Mouse (Mus musculus): ENCODE data around the gene Olfr456.

DNA sequence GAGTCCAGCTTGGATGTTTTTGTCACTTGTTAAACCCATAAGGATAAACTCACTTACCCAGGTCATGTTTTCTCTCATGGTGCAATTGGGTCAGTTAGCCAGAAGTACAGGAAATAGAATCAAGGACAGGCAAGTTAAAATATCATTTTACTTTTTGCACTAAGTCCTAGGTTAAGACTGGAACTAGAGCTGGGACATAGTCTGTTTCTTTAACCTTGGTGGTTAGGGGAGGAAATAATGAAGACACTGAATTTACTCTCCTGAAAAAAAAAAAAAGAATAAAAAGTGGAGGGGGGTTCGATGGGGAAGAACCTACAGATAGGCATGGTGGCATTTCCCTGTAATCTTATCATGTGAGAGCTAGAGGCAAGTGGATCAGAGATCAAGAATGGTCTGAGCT, at the start of gene Olfr456:
- TF ChIP-seq CTCF (IDR thresholded peaks at IDR 0.05; ENCODE audit: insufficient read depth, low read length), result no peak
- TF ChIP-seq POLR2A (IDR thresholded peaks at IDR 0.05; ENCODE audit: borderline replicate concordance, extremely low read depth, low read depth, low read length), result no peak

Data from lung, adult 2 months (tissue).